Mouse (Mus musculus): ENCODE results near the gene Clip4. TPM values are rescaled to one million over a fixed set of nuclear protein-coding genes. Genes with fewer than 3 reads are reported as not detected.

The Clip4 gene
- total and polyA plus RNA-seq, 2 experiments from 2014 or later, result 15.8 to 16.9 TPM

DNA sequence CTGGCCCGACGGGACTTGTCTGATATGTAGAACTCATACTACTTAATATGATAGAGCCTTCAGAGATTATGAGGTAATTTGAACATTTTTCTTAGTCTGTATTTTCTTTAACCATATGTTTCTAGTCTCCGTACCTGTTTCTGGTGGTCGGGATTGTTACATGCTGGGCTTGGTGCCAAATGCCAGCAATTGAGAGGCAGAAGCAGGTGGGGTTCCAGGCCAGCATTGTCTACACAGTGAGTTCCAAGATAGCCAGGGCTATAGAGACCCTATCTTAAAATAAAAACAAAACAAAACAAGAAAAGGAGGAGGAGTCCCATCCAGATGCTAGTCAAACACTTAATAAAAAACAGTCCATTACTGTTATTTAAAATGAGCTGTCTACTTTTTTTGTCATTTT is 23.3 kb downstream of the Clip4 start:
- Histone ChIP-seq H3K27ac (ENCODE audit: low read depth, low read length) (no peak overlapping the region), H3K4me2 (ENCODE audit: low read depth, low read length, poor library complexity, severe bottlenecking) (no peak overlapping the region), H3K9ac (replicated peaks; ENCODE audit: low read length, poor library complexity, severe bottlenecking) (no peak overlapping the region), H3K9me3 (ENCODE audit: low read length) (no peaks in the 10 kb centered on the region), H3K36me3 (ENCODE audit: insufficient read depth, low read length) (peaks cover 14% of the 10 kb centered on the region), H3K27me3 (ENCODE audit: insufficient read depth, low read length) (no peaks in the 10 kb centered on the region), H3K4me3 (ENCODE audit: low read depth, low read length) (no peak overlapping the region), H3K4me1 (ENCODE audit: insufficient read depth, low read length) (no peaks in the 10 kb centered on the region)
- 88% methylated on average over 4 of the region's 4 CpGs for WGBS
- ATAC-seq (ENCODE audit: low FRiP score), result no peak
- no peak for DNase-seq (ENCODE audit: low spot score)
- TF ChIP-seq CTCF (IDR thresholded peaks at IDR 0.05), result no peak

DNA sequence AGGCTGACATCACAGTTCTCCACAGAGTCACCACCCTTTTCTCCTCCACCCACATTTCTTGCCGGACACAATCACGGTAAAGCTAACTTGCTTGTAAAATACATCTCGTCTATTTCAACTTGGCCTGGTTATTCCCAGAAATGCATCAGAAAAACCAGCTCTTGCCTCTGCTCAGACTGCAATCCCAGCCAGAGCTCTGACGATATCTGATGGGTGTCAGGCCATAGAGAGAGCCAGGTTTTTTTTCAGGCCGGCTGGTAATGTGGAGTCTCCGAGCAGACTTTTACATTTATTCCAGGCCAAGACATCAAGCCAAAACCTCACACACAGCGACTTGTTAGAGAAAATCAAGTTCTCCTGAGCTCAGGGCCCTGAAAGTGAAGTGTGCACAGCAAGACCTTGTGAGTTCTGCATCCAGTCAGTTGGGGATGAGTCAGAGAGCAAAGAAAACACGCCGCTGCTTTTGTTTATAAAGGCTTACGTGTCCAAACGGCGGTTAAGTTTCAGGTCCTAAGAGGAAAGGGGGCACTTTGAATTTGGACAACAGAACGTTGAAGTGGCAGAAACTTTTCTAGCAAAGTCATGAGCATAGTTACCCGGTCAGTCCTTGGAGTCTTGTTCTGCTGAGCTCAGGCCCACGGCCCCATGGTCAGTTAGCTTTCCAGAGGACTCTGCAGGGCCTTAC is 27.4 kb downstream of the Clip4 start:
- Histone ChIP-seq H3K4me3 (ENCODE audit: low read depth, low read length) (no peak overlapping the region), H3K9ac (replicated peaks; ENCODE audit: low read length, poor library complexity, severe bottlenecking) (no peak overlapping the region), H3K36me3 (ENCODE audit: insufficient read depth, low read length) (peaks cover 20% of the 10 kb centered on the region), H3K9me3 (ENCODE audit: low read length) (no peaks in the 10 kb centered on the region), H3K4me2 (ENCODE audit: low read depth, low read length, poor library complexity, severe bottlenecking) (no peak overlapping the region), H3K27me3 (ENCODE audit: insufficient read depth, low read length) (no peaks in the 10 kb centered on the region), H3K4me1 (ENCODE audit: insufficient read depth, low read length) (no peaks in the 10 kb centered on the region), H3K27ac (ENCODE audit: low read depth, low read length) (no peak overlapping the region)
- no peak for TF ChIP-seq CTCF (IDR thresholded peaks at IDR 0.05)
- DNase-seq (ENCODE audit: low spot score) (peak; percentile 18), ATAC-seq (ENCODE audit: low FRiP score) (no peak)
- WGBS, result 91% methylated on average over 15 of the region's 15 CpGs

GRCm38 (mm10) chr17:71803456-71803855 is 35.2 kb downstream of the Clip4 start:
- WGBS, result 90% methylated on average over 6 of the region's 6 CpGs

DNA sequence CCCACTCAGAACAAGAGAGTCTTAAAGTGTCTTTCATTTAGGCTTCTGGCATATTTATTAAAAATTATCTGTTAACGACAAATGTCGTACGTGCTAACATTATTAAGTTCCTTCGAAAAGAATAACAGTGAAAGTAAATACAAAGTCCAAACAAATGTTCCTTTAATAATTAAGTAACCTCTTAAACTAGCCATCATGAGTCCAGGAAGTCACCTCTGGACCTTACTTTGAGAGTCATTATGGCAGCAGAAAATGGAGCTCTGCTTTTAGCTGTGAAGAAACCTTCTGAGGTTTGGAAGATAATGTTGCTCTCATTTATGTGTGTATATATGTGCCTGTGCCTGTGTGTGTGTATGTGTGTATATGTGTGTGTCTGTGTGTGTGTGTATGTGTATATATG is 35.6 kb downstream of the Clip4 start:
- no peaks in the 10 kb centered on the region for H3K4me1 ChIP-seq (ENCODE audit: insufficient read depth, low read length)
- no peak overlapping the region for H3K4me3 ChIP-seq (ENCODE audit: low read depth, low read length)
- H3K9ac ChIP-seq (replicated peaks; ENCODE audit: low read length, poor library complexity, severe bottlenecking), result no peak overlapping the region
- TF ChIP-seq CTCF (IDR thresholded peaks at IDR 0.05), result no peak
- no peaks in the 10 kb centered on the region for H3K27me3 ChIP-seq (ENCODE audit: insufficient read depth, low read length)
- 97% methylated on average over 4 of the region's 4 CpGs for WGBS
- peaks cover 47% of the 10 kb centered on the region for H3K36me3 ChIP-seq (ENCODE audit: insufficient read depth, low read length)
- no peak overlapping the region for H3K4me2 ChIP-seq (ENCODE audit: low read depth, low read length, poor library complexity, severe bottlenecking)
- ATAC-seq (ENCODE audit: low FRiP score), result no peak
- DNase-seq (ENCODE audit: low spot score), result no peak
- no peaks in the 10 kb centered on the region for H3K9me3 ChIP-seq (ENCODE audit: low read length)
- H3K27ac ChIP-seq (ENCODE audit: low read depth, low read length), result no peak overlapping the region

More at GRCm38 (mm10) chr17:71803456-71803855, 35.2 kb downstream of the Clip4 start:
- H3K9me3 ChIP-seq (ENCODE audit: low read length), result no peaks in the 10 kb centered on the region
- no peaks in the 10 kb centered on the region for H3K27me3 ChIP-seq (ENCODE audit: insufficient read depth, low read length)
- no peak overlapping the region for H3K4me2 ChIP-seq (ENCODE audit: low read depth, low read length, poor library complexity, severe bottlenecking)
- peaks cover 47% of the 10 kb centered on the region for H3K36me3 ChIP-seq (ENCODE audit: insufficient read depth, low read length)
- H3K4me3 ChIP-seq (ENCODE audit: low read depth, low read length), result no peak overlapping the region
- ATAC-seq (ENCODE audit: low FRiP score) (no peak), DNase-seq (ENCODE audit: low spot score) (no peak)
- no peaks in the 10 kb centered on the region for H3K4me1 ChIP-seq (ENCODE audit: insufficient read depth, low read length)
- TF ChIP-seq CTCF (IDR thresholded peaks at IDR 0.05), result no peak
- no peak overlapping the region for H3K9ac ChIP-seq (replicated peaks; ENCODE audit: low read length, poor library complexity, severe bottlenecking)
- no peak overlapping the region for H3K27ac ChIP-seq (ENCODE audit: low read depth, low read length)

DNA sequence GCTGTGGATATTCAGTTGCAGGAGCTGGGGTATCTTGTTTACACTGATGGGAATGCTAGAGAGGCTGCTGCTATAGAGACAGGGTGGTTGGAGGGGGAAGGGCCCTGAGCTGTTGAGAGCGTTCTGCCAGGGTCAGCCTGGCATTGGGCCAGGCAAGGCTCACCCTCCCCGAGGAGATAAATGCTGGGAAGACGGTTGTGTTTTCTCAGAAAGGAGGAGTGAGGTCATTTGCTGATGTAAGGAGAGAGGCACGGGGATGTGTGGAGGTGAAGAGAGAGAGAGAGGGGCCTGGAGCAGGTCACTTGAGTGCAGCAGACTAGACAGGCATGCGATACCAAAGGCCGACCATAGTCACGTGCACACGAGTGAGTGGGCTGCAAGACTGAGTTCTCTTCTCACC is 42.8 kb downstream of the Clip4 start:
- Histone ChIP-seq H3K27me3 (ENCODE audit: insufficient read depth, low read length) (no peaks in the 10 kb centered on the region), H3K4me1 (ENCODE audit: insufficient read depth, low read length) (no peaks in the 10 kb centered on the region), H3K4me3 (ENCODE audit: low read depth, low read length) (no peak overlapping the region), H3K9ac (replicated peaks; ENCODE audit: low read length, poor library complexity, severe bottlenecking) (no peak overlapping the region), H3K27ac (ENCODE audit: low read depth, low read length) (no peak overlapping the region), H3K4me2 (ENCODE audit: low read depth, low read length, poor library complexity, severe bottlenecking) (no peak overlapping the region), H3K9me3 (ENCODE audit: low read length) (no peaks in the 10 kb centered on the region), H3K36me3 (ENCODE audit: insufficient read depth, low read length) (peaks cover 27% of the 10 kb centered on the region)
- 64% methylated on average over 8 of the region's 8 CpGs for WGBS
- ATAC-seq (ENCODE audit: low FRiP score) (no peak), DNase-seq (ENCODE audit: low spot score) (peak; percentile 46)
- TF ChIP-seq CTCF (IDR thresholded peaks at IDR 0.05), result no peak

DNA sequence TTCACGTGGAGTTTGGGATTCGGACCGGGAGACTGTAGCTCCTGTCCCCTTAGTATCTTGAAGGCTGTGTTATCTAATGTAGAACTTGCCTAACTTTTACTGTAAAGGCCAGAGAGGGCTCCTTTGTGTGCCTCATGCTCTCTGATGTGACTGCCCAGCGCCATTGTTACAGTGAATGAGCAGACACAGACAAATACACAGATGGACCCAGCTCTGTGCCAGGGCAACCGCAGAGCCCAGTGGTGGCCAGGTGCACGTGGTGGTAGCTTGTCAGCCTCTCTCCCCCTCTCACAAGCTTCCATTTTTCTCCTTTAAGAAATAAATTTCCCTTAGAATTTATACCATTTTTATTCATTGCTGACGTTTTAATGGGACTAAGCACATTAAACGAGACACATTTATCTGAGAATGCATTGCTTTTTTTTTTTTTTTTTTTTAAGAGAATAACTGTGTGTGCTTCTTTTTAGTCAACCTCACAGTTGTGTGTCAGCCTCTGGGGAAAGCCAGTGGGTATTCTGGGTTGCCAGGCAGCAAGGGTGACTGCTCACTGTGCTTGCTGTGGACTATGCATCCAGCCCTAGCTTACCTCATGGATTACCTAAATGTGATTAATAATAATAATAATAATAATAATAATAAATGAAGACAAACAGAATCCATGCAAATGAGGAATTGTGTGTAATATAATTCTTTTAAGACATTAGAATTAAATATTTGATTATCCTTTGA is 48.0 kb downstream of the Clip4 start:
- DNase-seq (ENCODE audit: low spot score) (peak; percentile 66), ATAC-seq (ENCODE audit: low FRiP score) (no peak; the same call in 1 of the 2 replicates)
- H3K9ac ChIP-seq (replicated peaks; ENCODE audit: low read length, poor library complexity, severe bottlenecking), result no peak overlapping the region
- H3K36me3 ChIP-seq (ENCODE audit: insufficient read depth, low read length), result peaks cover 17% of the 10 kb centered on the region
- H3K4me3 ChIP-seq (ENCODE audit: low read depth, low read length), result no peak overlapping the region
- no peak overlapping the region for H3K27ac ChIP-seq (ENCODE audit: low read depth, low read length)
- H3K4me2 ChIP-seq (ENCODE audit: low read depth, low read length, poor library complexity, severe bottlenecking), result no peak overlapping the region
- no peaks in the 10 kb centered on the region for H3K27me3 ChIP-seq (ENCODE audit: insufficient read depth, low read length)
- 74% methylated on average over 8 of the region's 8 CpGs for WGBS
- TF ChIP-seq CTCF (IDR thresholded peaks at IDR 0.05), result no peak
- H3K9me3 ChIP-seq (ENCODE audit: low read length), result no peaks in the 10 kb centered on the region
- no peaks in the 10 kb centered on the region for H3K4me1 ChIP-seq (ENCODE audit: insufficient read depth, low read length)

Data from midbrain, postnatal 0 days (tissue).